Mouse (Mus musculus) hindbrain, embryonic 11.5 days (tissue): ENCODE results near the gene Cmtm7. TPM values are rescaled to one million over a fixed set of nuclear protein-coding genes. Genes with fewer than 3 reads are reported as not detected.

Source experiments
- ATAC-seq: fragments of 200-750 bp; cut with Nextera tagmentation; 2 replicates; pipeline ENCODE4 v1.8.0; 2017; ENCODE audit warnings: mild to moderate bottlenecking, moderate TSS enrichment, moderate library complexity; ENCODE audit not compliant: low FRiP score
- DNase-seq: peaks from one replicate; pipeline ENCODE4 v3.0.0-alpha.2; 2015; ENCODE audit warnings: low spot score
- H3K27ac ChIP-seq: fragments of 300-500 bp; sonication (generic); 2 replicates; pipeline ENCODE4 v1.5.1; 2014; ENCODE audit warnings: mild to moderate bottlenecking, low read depth, low read length
- H3K27me3 ChIP-seq: fragments of 300-500 bp; sonication (generic); 2 replicates; pipeline ENCODE4 v1.6.1; 2014; ENCODE audit warnings: mild to moderate bottlenecking, low read length, moderate library complexity, mixed read lengths; ENCODE audit not compliant: control insufficient read depth, insufficient read depth
- H3K36me3 ChIP-seq: fragments of 300-500 bp; sonication (generic); 2 replicates; pipeline ENCODE4 v1.6.1; 2014; ENCODE audit warnings: mild to moderate bottlenecking, low read length, moderate library complexity, mixed read lengths; ENCODE audit not compliant: control insufficient read depth, insufficient read depth
- H3K4me1 ChIP-seq: fragments of 300-500 bp; sonication (generic); replicated peaks from 2 replicates; pipeline ENCODE4 v1.6.1; 2014; ENCODE audit warnings: low read length, mixed read lengths; ENCODE audit not compliant: control insufficient read depth, insufficient read depth
- H3K4me2 ChIP-seq: fragments of 300-500 bp; sonication (generic); replicated peaks from 2 replicates; pipeline ENCODE4 v1.6.1; 2014; ENCODE audit warnings: mild to moderate bottlenecking, low read depth, low read length
- H3K4me3 ChIP-seq: fragments of 300-500 bp; sonication (generic); 2 replicates; pipeline ENCODE4 v1.5.1; 2014; ENCODE audit warnings: low read depth, low read length
- H3K9ac ChIP-seq: fragments of 300-500 bp; sonication (generic); 2 replicates; pipeline ENCODE4 v1.6.1; 2014; ENCODE audit warnings: low read depth, low read length
- H3K9me3 ChIP-seq: fragments of 300-500 bp; sonication (generic); 2 replicates; pipeline ENCODE4 v1.6.1; 2016; ENCODE audit warnings: low read length; ENCODE audit not compliant: control insufficient read depth
- WGBS: fragments of 180-500 bp; shearing (Covaris S2); extraction: QIAGEN DNeasy Blood & Tissue Kit; methylation state at CpG from one replicate; pipeline ENCODE4 v1.1.7; 2014; 5-methylcytosine and 5-hydroxymethylcytosine counted together
- polyA plus RNA-seq: library from polyadenylated mRNA; unstranded; fragments of >200 nt; fragmentation: Nextera tagmentation; extraction: Ambion mirVana; gene quantifications from 2 replicates; pipeline ENCODE4 v1.2.1, GENCODE M21; 2014

Gene Cmtm7
- polyA plus RNA-seq, 1 experiment from 2014 or later: 77.8 TPM

GRCm38 (mm10) chr9:114767030-114767429 lies 14.6 kb downstream of the Cmtm7 start:
- no peaks in the 10 kb centered on the region for H3K9me3 ChIP-seq
- H3K4me3 ChIP-seq: no peak overlapping the region
- ATAC-seq (no peak), DNase-seq (no peak)
- no peaks in the 10 kb centered on the region for H3K36me3 ChIP-seq
- no peaks in the 10 kb centered on the region for H3K27me3 ChIP-seq
- no peaks in the 10 kb centered on the region; the same call in 1 of the 2 replicates for H3K4me1 ChIP-seq
- H3K4me2 ChIP-seq: no peak overlapping the region
- H3K27ac ChIP-seq: no peak overlapping the region
- WGBS: 74% methylated on average over 13 of the region's 13 CpGs
- no peak overlapping the region for H3K9ac ChIP-seq

GRCm38 (mm10) chr9:114763341-114763740 lies 18.3 kb downstream of the Cmtm7 start:
- WGBS: 62% methylated on average over 13 of the region's 13 CpGs
- H3K4me1 ChIP-seq: no peaks in the 10 kb centered on the region; the same call in 1 of the 2 replicates
- ATAC-seq (no peak), DNase-seq (peak; percentile 71)
- H3K9me3 ChIP-seq: no peaks in the 10 kb centered on the region
- no peaks in the 10 kb centered on the region for H3K36me3 ChIP-seq
- H3K4me3 ChIP-seq: no peak overlapping the region
- H3K4me2 ChIP-seq: no peak overlapping the region
- H3K9ac ChIP-seq: no peak overlapping the region
- no peaks in the 10 kb centered on the region for H3K27me3 ChIP-seq
- no peak overlapping the region for H3K27ac ChIP-seq

- 77% methylated on average over 11 of the region's 11 CpGs for WGBS
- Histone ChIP-seq H3K36me3 (no peaks in the 10 kb centered on the region), H3K4me3 (no peak overlapping the region), H3K9me3 (no peaks in the 10 kb centered on the region), H3K27me3 (no peaks in the 10 kb centered on the region), H3K4me2 (no peak overlapping the region), H3K4me1 (no peaks in the 10 kb centered on the region), H3K9ac (no peak overlapping the region), H3K27ac (no peak overlapping the region)
- no peak for ATAC-seq
- no peak for DNase-seq
Measured at GRCm38 (mm10) chr9:114761848-114762247, 19.8 kb downstream of the Cmtm7 start.

GRCm38 (mm10) chr9:114760353-114760752 lies 21.3 kb downstream of the Cmtm7 start:
- no peak for ATAC-seq
- DNase-seq: no peak
- no peak overlapping the region for H3K9ac ChIP-seq
- WGBS: 88% methylated on average over 5 of the region's 5 CpGs
- H3K27me3 ChIP-seq: no peaks in the 10 kb centered on the region
- no peak overlapping the region for H3K4me2 ChIP-seq
- H3K27ac ChIP-seq: no peak overlapping the region
- H3K4me3 ChIP-seq: no peak overlapping the region
- no peaks in the 10 kb centered on the region for H3K4me1 ChIP-seq
- H3K36me3 ChIP-seq: no peaks in the 10 kb centered on the region
- H3K9me3 ChIP-seq: no peaks in the 10 kb centered on the region

GRCm38 (mm10) chr9:114759886-114760285 lies 21.8 kb downstream of the Cmtm7 start:
- Histone ChIP-seq H3K27ac (no peak overlapping the region), H3K36me3 (no peaks in the 10 kb centered on the region), H3K9ac (no peak overlapping the region), H3K4me3 (no peak overlapping the region), H3K4me2 (no peak overlapping the region), H3K27me3 (no peaks in the 10 kb centered on the region), H3K9me3 (no peaks in the 10 kb centered on the region), H3K4me1 (no peaks in the 10 kb centered on the region)
- 83% methylated on average over 4 of the region's 4 CpGs for WGBS
- ATAC-seq (0 out of 2 replicates have a peak, but pooled peaks have one; percentile 27), DNase-seq (no peak)

GRCm38 (mm10) chr9:114758801-114759200 lies 22.9 kb downstream of the Cmtm7 start:
- no peak overlapping the region for H3K4me3 ChIP-seq
- ATAC-seq: no peak
- WGBS: 95% methylated on average over 5 of the region's 5 CpGs
- H3K9ac ChIP-seq: no peak overlapping the region
- H3K4me1 ChIP-seq: no peaks in the 10 kb centered on the region
- H3K9me3 ChIP-seq: no peaks in the 10 kb centered on the region
- H3K27me3 ChIP-seq: no peaks in the 10 kb centered on the region
- no peak for DNase-seq
- no peak overlapping the region for H3K27ac ChIP-seq
- H3K4me2 ChIP-seq: no peak overlapping the region
- no peaks in the 10 kb centered on the region for H3K36me3 ChIP-seq

GRCm38 (mm10) chr9:114758272-114758671 lies 23.4 kb downstream of the Cmtm7 start:
- Histone ChIP-seq H3K9ac (no peak overlapping the region), H3K9me3 (no peaks in the 10 kb centered on the region), H3K4me3 (no peak overlapping the region), H3K36me3 (no peaks in the 10 kb centered on the region), H3K27me3 (no peaks in the 10 kb centered on the region), H3K4me1 (no peaks in the 10 kb centered on the region), H3K27ac (no peak overlapping the region), H3K4me2 (no peak overlapping the region)
- DNase-seq (no peak), ATAC-seq (no peak)
- WGBS: 85% methylated on average over 7 of the region's 7 CpGs

GRCm38 (mm10) chr9:114752863-114753484 lies 28.7 kb downstream of the Cmtm7 start:
- WGBS: 6% methylated on average over 36 of the region's 36 CpGs

GRCm38 (mm10) chr9:114752311-114752710 lies 29.3 kb downstream of the Cmtm7 start:
- 79% methylated on average over 9 of the region's 9 CpGs for WGBS
- H3K4me3 ChIP-seq: no peak overlapping the region

More at GRCm38 (mm10) chr9:114752863-114753484, 28.7 kb downstream of the Cmtm7 start:
- Histone ChIP-seq H3K36me3 (no peaks in the 10 kb centered on the region), H3K4me1 (no peaks in the 10 kb centered on the region), H3K27me3 (no peaks in the 10 kb centered on the region), H3K9me3 (no peaks in the 10 kb centered on the region), H3K4me2 (peak overlapping the region; percentile 73), H3K27ac (peak overlapping the region; percentile 56), H3K4me3 (peak overlapping the region; percentile 34), H3K9ac (peak overlapping the region; percentile 60)
- peak; percentile 92 for DNase-seq
- ATAC-seq: peak; percentile 93

More at GRCm38 (mm10) chr9:114752311-114752710, 29.3 kb downstream of the Cmtm7 start:
- DNase-seq (no peak), ATAC-seq (peak; percentile 29; the same call in 1 of the 2 replicates)
- Histone ChIP-seq H3K9ac (no peak overlapping the region), H3K4me1 (no peaks in the 10 kb centered on the region), H3K27ac (no peak overlapping the region), H3K4me2 (no peak overlapping the region; the same call in 1 of the 2 replicates), H3K9me3 (no peaks in the 10 kb centered on the region), H3K27me3 (no peaks in the 10 kb centered on the region), H3K36me3 (no peaks in the 10 kb centered on the region)
